Mouse (Mus musculus): ENCODE data around the gene Mrpl54. TPM values are rescaled to one million over a fixed set of nuclear protein-coding genes. Genes with fewer than 3 reads are reported as not detected.

The Mrpl54 gene
- polyA plus RNA-seq, 1 experiment from 2014 or later, result 233 TPM

GRCm38 (mm10) chr10:81261025-81261424 lies 5.7 kb downstream of the Mrpl54 start:
- Histone ChIP-seq H3K4me3 (ENCODE audit: low read depth, low read length) (no peak overlapping the region), H3K4me2 (no peak overlapping the region), H3K9me3 (ENCODE audit: control insufficient read depth, low read length) (no peaks in the 10 kb centered on the region), H3K36me3 (ENCODE audit: control insufficient read depth, insufficient read depth, low read length) (peaks cover 23% of the 10 kb centered on the region), H3K27ac (ENCODE audit: low read depth, low read length) (no peak overlapping the region), H3K4me1 (replicated peaks; ENCODE audit: control insufficient read depth, insufficient read depth, low read length) (peaks cover 14% of the 10 kb centered on the region), H3K27me3 (replicated peaks; ENCODE audit: control insufficient read depth, insufficient read depth, low read length) (peaks cover 45% of the 10 kb centered on the region), H3K9ac (ENCODE audit: low read depth, low read length) (no peak overlapping the region)
- DNase-seq (ENCODE audit: low spot score), result no peak
- ATAC-seq (replicated peaks; ENCODE audit: low FRiP score), result no peak
- 84% methylated on average over 4 of the region's 4 CpGs for WGBS

GRCm38 (mm10) chr10:81259225-81259884 lies 7.4 kb downstream of the Mrpl54 start:
- WGBS, result 43% methylated on average over 21 of the region's 21 CpGs
- Histone ChIP-seq H3K27ac (ENCODE audit: low read depth, low read length) (no peak overlapping the region), H3K4me1 (replicated peaks; ENCODE audit: control insufficient read depth, insufficient read depth, low read length) (peaks cover 10% of the 10 kb centered on the region), H3K27me3 (replicated peaks; ENCODE audit: control insufficient read depth, insufficient read depth, low read length) (peaks cover 54% of the 10 kb centered on the region), H3K4me2 (no peak overlapping the region), H3K36me3 (ENCODE audit: control insufficient read depth, insufficient read depth, low read length) (peaks cover 14% of the 10 kb centered on the region), H3K9ac (ENCODE audit: low read depth, low read length) (no peak overlapping the region), H3K4me3 (ENCODE audit: low read depth, low read length) (no peak overlapping the region), H3K9me3 (ENCODE audit: control insufficient read depth, low read length) (no peaks in the 10 kb centered on the region)
- DNase-seq (ENCODE audit: low spot score) (no peak), ATAC-seq (replicated peaks; ENCODE audit: low FRiP score) (no peak)

GRCm38 (mm10) chr10:81257158-81258039 lies 9.3 kb downstream of the Mrpl54 start:
- peaks cover 4% of the 10 kb centered on the region; the same call in 1 of the 2 replicates for H3K36me3 ChIP-seq (ENCODE audit: control insufficient read depth, insufficient read depth, low read length)
- ATAC-seq (replicated peaks; ENCODE audit: low FRiP score) (no peak), DNase-seq (ENCODE audit: low spot score) (no peak)
- H3K9ac ChIP-seq (ENCODE audit: low read depth, low read length), result 0 out of 2 replicates have a peak overlapping the region, but pooled peaks have one; percentile 26
- H3K9me3 ChIP-seq (ENCODE audit: control insufficient read depth, low read length), result no peaks in the 10 kb centered on the region
- WGBS, result 3% methylated on average over 62 of the region's 62 CpGs
- peaks cover 10% of the 10 kb centered on the region for H3K4me1 ChIP-seq (replicated peaks; ENCODE audit: control insufficient read depth, insufficient read depth, low read length)
- H3K4me2 ChIP-seq, result peak overlapping the region; percentile 63
- peaks cover 74% of the 10 kb centered on the region for H3K27me3 ChIP-seq (replicated peaks; ENCODE audit: control insufficient read depth, insufficient read depth, low read length)
- peak overlapping the region; percentile 43 for H3K4me3 ChIP-seq (ENCODE audit: low read depth, low read length)
- H3K27ac ChIP-seq (ENCODE audit: low read depth, low read length), result no peak overlapping the region

- Histone ChIP-seq H3K4me3 (ENCODE audit: low read depth, low read length) (no peak overlapping the region), H3K4me1 (replicated peaks; ENCODE audit: control insufficient read depth, insufficient read depth, low read length) (peaks cover 10% of the 10 kb centered on the region), H3K9me3 (ENCODE audit: control insufficient read depth, low read length) (no peaks in the 10 kb centered on the region), H3K9ac (ENCODE audit: low read depth, low read length) (no peak overlapping the region), H3K27me3 (replicated peaks; ENCODE audit: control insufficient read depth, insufficient read depth, low read length) (peaks cover 87% of the 10 kb centered on the region), H3K4me2 (no peak overlapping the region), H3K36me3 (ENCODE audit: control insufficient read depth, insufficient read depth, low read length) (no peaks in the 10 kb centered on the region), H3K27ac (ENCODE audit: low read depth, low read length) (no peak overlapping the region)
- ATAC-seq (replicated peaks; ENCODE audit: low FRiP score), result no peak
- no peak for DNase-seq (ENCODE audit: low spot score)
- 34% methylated on average over 1 of the region's 1 CpGs for WGBS
Observed at GRCm38 (mm10) chr10:81254886-81255285, 11.8 kb downstream of the Mrpl54 start.

GRCm38 (mm10) chr10:81252424-81253419 lies 14.0 kb downstream of the Mrpl54 start, which contains the start of gene Matk:
Gene Matk (plus strand): TSS chr10:81252935.
- ATAC-seq (replicated peaks; ENCODE audit: low FRiP score), result no peak
- H3K4me2 ChIP-seq, result no peak within 1 kb of the TSS
- 17% methylated on average over 44 of the region's 44 CpGs for WGBS
- H3K4me1 ChIP-seq (replicated peaks; ENCODE audit: control insufficient read depth, insufficient read depth, low read length), result peaks cover 12% of the 10 kb centered on the region
- H3K36me3 ChIP-seq (ENCODE audit: control insufficient read depth, insufficient read depth, low read length), result no peaks in the 10 kb centered on the region
- DNase-seq (ENCODE audit: low spot score), result no peak
- no peak within 1 kb of the TSS for H3K4me3 ChIP-seq (ENCODE audit: low read depth, low read length)
- no peak within 1 kb of the TSS for H3K9ac ChIP-seq (ENCODE audit: low read depth, low read length)
- no peak within 1 kb of the TSS for H3K27ac ChIP-seq (ENCODE audit: low read depth, low read length)
- H3K27me3 ChIP-seq (replicated peaks; ENCODE audit: control insufficient read depth, insufficient read depth, low read length), result peaks cover 66% of the 10 kb centered on the region
- no peaks in the 10 kb centered on the region for H3K9me3 ChIP-seq (ENCODE audit: control insufficient read depth, low read length)

- no peak for DNase-seq (ENCODE audit: low spot score)
- Histone ChIP-seq H3K4me1 (replicated peaks; ENCODE audit: control insufficient read depth, insufficient read depth, low read length) (0 out of 2 replicates have a peak, but pooled peaks cover 6% of the 10 kb centered on the region), H3K9me3 (ENCODE audit: control insufficient read depth, low read length) (no peaks in the 10 kb centered on the region), H3K9ac (ENCODE audit: low read depth, low read length) (no peak overlapping the region), H3K27ac (ENCODE audit: low read depth, low read length) (no peak overlapping the region), H3K27me3 (replicated peaks; ENCODE audit: control insufficient read depth, insufficient read depth, low read length) (peaks cover 54% of the 10 kb centered on the region), H3K4me3 (ENCODE audit: low read depth, low read length) (no peak overlapping the region), H3K4me2 (no peak overlapping the region), H3K36me3 (ENCODE audit: control insufficient read depth, insufficient read depth, low read length) (no peaks in the 10 kb centered on the region)
- 69% methylated on average over 8 of the region's 8 CpGs for WGBS
- no peak; the same call in 1 of the 2 replicates for ATAC-seq (replicated peaks; ENCODE audit: low FRiP score)
Observed at GRCm38 (mm10) chr10:81249442-81249841, 17.3 kb downstream of the Mrpl54 start.

GRCm38 (mm10) chr10:81247804-81248203 lies 18.9 kb downstream of the Mrpl54 start:
- Histone ChIP-seq H3K9ac (ENCODE audit: low read depth, low read length) (no peak overlapping the region), H3K4me3 (ENCODE audit: low read depth, low read length) (no peak overlapping the region), H3K27me3 (replicated peaks; ENCODE audit: control insufficient read depth, insufficient read depth, low read length) (peaks cover 48% of the 10 kb centered on the region), H3K36me3 (ENCODE audit: control insufficient read depth, insufficient read depth, low read length) (no peaks in the 10 kb centered on the region), H3K4me1 (replicated peaks; ENCODE audit: control insufficient read depth, insufficient read depth, low read length) (0 out of 2 replicates have a peak, but pooled peaks cover 6% of the 10 kb centered on the region), H3K27ac (ENCODE audit: low read depth, low read length) (no peak overlapping the region), H3K9me3 (ENCODE audit: control insufficient read depth, low read length) (no peaks in the 10 kb centered on the region), H3K4me2 (no peak overlapping the region)
- DNase-seq (ENCODE audit: low spot score) (no peak), ATAC-seq (replicated peaks; ENCODE audit: low FRiP score) (no peak)
- 98% methylated on average over 2 of the region's 2 CpGs for WGBS

GRCm38 (mm10) chr10:81245166-81245565 lies 21.6 kb downstream of the Mrpl54 start:
- 0 out of 2 replicates have a peak, but pooled peaks cover 6% of the 10 kb centered on the region for H3K4me1 ChIP-seq (replicated peaks; ENCODE audit: control insufficient read depth, insufficient read depth, low read length)
- H3K27me3 ChIP-seq (replicated peaks; ENCODE audit: control insufficient read depth, insufficient read depth, low read length), result peaks cover 48% of the 10 kb centered on the region
- H3K27ac ChIP-seq (ENCODE audit: low read depth, low read length), result no peak overlapping the region
- H3K9me3 ChIP-seq (ENCODE audit: control insufficient read depth, low read length), result no peaks in the 10 kb centered on the region
- no peak overlapping the region for H3K9ac ChIP-seq (ENCODE audit: low read depth, low read length)
- ATAC-seq (replicated peaks; ENCODE audit: low FRiP score) (no peak), DNase-seq (ENCODE audit: low spot score) (no peak)
- H3K4me2 ChIP-seq, result no peak overlapping the region
- no peaks in the 10 kb centered on the region for H3K36me3 ChIP-seq (ENCODE audit: control insufficient read depth, insufficient read depth, low read length)
- 83% methylated on average over 6 of the region's 6 CpGs for WGBS
- H3K4me3 ChIP-seq (ENCODE audit: low read depth, low read length), result no peak overlapping the region
